Mouse (Mus musculus) liver, adult 2 months (tissue): Measurements from ENCODE around the gene Ugt2b38. TPM values are rescaled to one million over a fixed set of nuclear protein-coding genes. Genes with fewer than 3 reads are reported as not detected.
"Not testable (repeated sequence)": the region's sequence is repeated elsewhere in the genome, so short reads cannot be mapped to it uniquely, and the experiment has no call there.

Experiments used
- DNase-seq: peaks from one replicate; pipeline ENCODE4 v3.0.0-alpha.2; 2011; ENCODE audit warnings: low read depth, low spot score; ENCODE audit errors: extremely low read depth
- H3K27ac ChIP-seq: fragments of 200-500 bp; replicated peaks from 2 replicates; pipeline ENCODE4 v1.5.1; 2012; ENCODE audit warnings: low read depth, mild to moderate bottlenecking, control low read depth, inconsistent platforms, low read length; ENCODE audit not compliant: insufficient read depth
- H3K27me3 ChIP-seq: fragments of 200-500 bp; 2 replicates; pipeline ENCODE4 v1.6.1; 2012; ENCODE audit warnings: mild to moderate bottlenecking, moderate library complexity, low read length, inconsistent platforms; ENCODE audit not compliant: control insufficient read depth, insufficient read depth
- H3K36me3 ChIP-seq: fragments of 200-500 bp; 2 replicates; pipeline ENCODE4 v1.6.1; 2012; ENCODE audit warnings: low read length, inconsistent platforms; ENCODE audit not compliant: control insufficient read depth, insufficient read depth
- H3K4me1 ChIP-seq: fragments of 200-500 bp; 2 replicates; pipeline ENCODE4 v1.6.1; 2011; ENCODE audit warnings: low read length; ENCODE audit not compliant: control insufficient read depth, insufficient read depth
- H3K4me3 ChIP-seq: fragments of 200-500 bp; 2 replicates; pipeline ENCODE4 v1.5.1; 2011; ENCODE audit warnings: low read depth, mild to moderate bottlenecking, control low read depth, low read length, moderate library complexity; ENCODE audit not compliant: insufficient read depth
- H3K79me2 ChIP-seq: fragments of 200-500 bp; 2 replicates; pipeline ENCODE4 v1.6.1; 2012; ENCODE audit warnings: inconsistent platforms, mild to moderate bottlenecking, low read length, moderate library complexity; ENCODE audit not compliant: control insufficient read depth, insufficient read depth
- H3K9ac ChIP-seq: fragments of 200-500 bp; 2 replicates; pipeline ENCODE4 v1.6.1; 2012; ENCODE audit warnings: low read depth, mild to moderate bottlenecking, control low read depth, inconsistent platforms, low read length
- CTCF ChIP-seq: fragments of 200-500 bp; IDR thresholded peaks from 2 replicates; pipeline ENCODE4 v1.5.1; 2011; ENCODE audit warnings: low read depth, low read length, control low read depth
- POLR2A ChIP-seq: fragments of 200-500 bp; IDR thresholded peaks from 2 replicates; pipeline ENCODE4 v1.6.1; 2011; ENCODE audit warnings: low read length, control low read depth; ENCODE audit not compliant: insufficient read depth; ENCODE audit errors: extremely low read depth
- WGBS: fragments of 180-500 bp; shearing (Covaris S2); methylation state at CpG from one replicate; pipeline ENCODE4 v1.1.7; 2018; 5-methylcytosine and 5-hydroxymethylcytosine counted together
- polyA plus RNA-seq: library from polyadenylated mRNA; depleted of rRNA; stranded (reverse); fragments of >200 nt; gene quantifications from 2 replicates; pipeline ENCODE4 v1.2.3, GENCODE M21; 2012; rRNA removed
- total RNA-seq: library from RNA; depleted of rRNA; stranded (reverse); fragments of >200 nt; gene quantifications from 2 replicates; pipeline ENCODE4 v1.2.3, GENCODE M21; 2014; rRNA removed

Gene Ugt2b38
- total RNA-seq (3.0 and 3.7 TPM in 2 replicates), polyA plus RNA-seq (0.05 and 1.4 TPM in 2 replicates)

- DNase-seq, H3K4me1 ChIP-seq, H3K27ac ChIP-seq, H3K9ac ChIP-seq, H3K27me3 ChIP-seq, H3K4me3 ChIP-seq, H3K36me3 ChIP-seq, H3K79me2 ChIP-seq: not testable (repeated sequence)
- 79% methylated on average over 2 of the region's 2 CpGs for WGBS
Observed at GRCm38 (mm10) chr5:87424041-87424440, at the start of gene Ugt2b38. Gene Ugt2b38 (minus strand): TSS chr5:87424203.

- Histone ChIP-seq H3K4me1 (peaks cover 7% of the 10 kb centered on the region; the same call in 1 of the 2 replicates), H3K27ac (no peak overlapping the region), H3K9ac (no peak overlapping the region), H3K27me3 (no peaks in the 10 kb centered on the region), H3K4me3 (no peak overlapping the region), H3K36me3 (no peaks in the 10 kb centered on the region), H3K79me2 (no peaks in the 10 kb centered on the region)
- no peak for DNase-seq
- 91% methylated on average over 1 of the region's 1 CpGs for WGBS
- TF ChIP-seq POLR2A (no peak), CTCF (no peak)
Observed at GRCm38 (mm10) chr5:87458810-87459209, 34.8 kb upstream of the Ugt2b38 start.

GRCm38 (mm10) chr5:87457701-87458100, 33.7 kb upstream of the Ugt2b38 start:
- peaks cover 7% of the 10 kb centered on the region; the same call in 1 of the 2 replicates for H3K4me1 ChIP-seq
- no peak overlapping the region for H3K9ac ChIP-seq
- TF ChIP-seq CTCF: no peak
- no peaks in the 10 kb centered on the region for H3K27me3 ChIP-seq
- DNase-seq: peak; percentile 9
- no peak overlapping the region for H3K27ac ChIP-seq
- H3K4me3 ChIP-seq: no peak overlapping the region
- H3K79me2 ChIP-seq: no peaks in the 10 kb centered on the region
- H3K36me3 ChIP-seq: no peaks in the 10 kb centered on the region

GRCm38 (mm10) chr5:87456216-87456850, 32.3 kb upstream of the Ugt2b38 start:
- DNase-seq: peak; percentile 86
- Histone ChIP-seq H3K9ac (no peak overlapping the region), H3K79me2 (no peaks in the 10 kb centered on the region), H3K4me1 (peaks cover 7% of the 10 kb centered on the region; the same call in 1 of the 2 replicates), H3K27ac (peak overlapping the region; percentile 63), H3K4me3 (peak overlapping the region; percentile 16; the same call in 1 of the 2 replicates), H3K36me3 (no peaks in the 10 kb centered on the region), H3K27me3 (no peaks in the 10 kb centered on the region)
- 27% methylated on average over 3 of the region's 3 CpGs for WGBS
- TF ChIP-seq POLR2A (no peak), CTCF (no peak)

GRCm38 (mm10) chr5:87455519-87455918, 31.5 kb upstream of the Ugt2b38 start:
- H3K27ac ChIP-seq: no peak overlapping the region
- H3K4me3 ChIP-seq: no peak overlapping the region
- H3K9ac ChIP-seq: no peak overlapping the region
- H3K79me2 ChIP-seq: no peaks in the 10 kb centered on the region
- TF ChIP-seq POLR2A (no peak), CTCF (no peak)
- H3K36me3 ChIP-seq: no peaks in the 10 kb centered on the region
- H3K27me3 ChIP-seq: no peaks in the 10 kb centered on the region
- no peak for DNase-seq
- H3K4me1 ChIP-seq: peaks cover 7% of the 10 kb centered on the region; the same call in 1 of the 2 replicates

GRCm38 (mm10) chr5:87452514-87452913, 28.5 kb upstream of the Ugt2b38 start:
- not testable (repeated sequence) for H3K4me1 ChIP-seq, H3K27ac ChIP-seq, DNase-seq, H3K27me3 ChIP-seq, H3K79me2 ChIP-seq, H3K9ac ChIP-seq, H3K36me3 ChIP-seq, H3K4me3 ChIP-seq
- WGBS: 66% methylated on average over 3 of the region's 5 CpGs
